Mouse (Mus musculus) liver, adult 2 months (tissue): ENCODE results near the gene Pde4a.

Source experiments
- CTCF ChIP-seq: fragments of 200-500 bp; IDR thresholded peaks from 2 replicates; pipeline ENCODE4 v1.5.1; 2011; ENCODE audit warnings: low read depth, low read length, control low read depth
- POLR2A ChIP-seq: fragments of 200-500 bp; IDR thresholded peaks from 2 replicates; pipeline ENCODE4 v1.6.1; 2011; ENCODE audit warnings: low read length, control low read depth; ENCODE audit not compliant: insufficient read depth; ENCODE audit errors: extremely low read depth

- no peak for TF ChIP-seq CTCF
- peak; percentile 60; the same call in 1 of the 2 replicates for TF ChIP-seq POLR2A
Measured at GRCm38 (mm10) chr9:21131059-21131956, 34.2 kb upstream of the Pde4a start, which contains the start of gene Tyk2.
